Mouse (Mus musculus): ENCODE data around the gene Fat1.

DNA sequence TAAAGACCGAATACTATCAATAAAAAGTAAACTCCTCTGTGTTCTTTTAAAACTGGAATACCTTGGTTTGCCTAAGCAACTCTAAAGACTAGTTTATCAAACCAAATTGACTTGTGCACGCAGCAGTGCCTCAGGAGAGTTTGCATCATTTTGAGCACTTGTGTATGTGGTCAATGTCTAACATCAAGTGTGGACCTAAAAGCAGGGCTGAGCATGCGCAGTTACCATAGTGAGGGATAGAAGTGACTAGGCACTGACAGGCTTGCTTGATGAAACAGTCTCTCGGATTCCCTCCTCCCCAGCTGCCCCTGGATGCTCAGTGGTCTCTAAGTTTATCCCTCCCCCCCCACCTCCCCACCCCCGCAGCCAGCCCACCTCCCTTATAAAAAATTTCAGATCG is 1.8 kb upstream of the Fat1 start:
- TF ChIP-seq POLR2A (IDR thresholded peaks at IDR 0.05; ENCODE audit: borderline replicate concordance, low read depth, low read length), result no peak
- TF ChIP-seq CTCF (IDR thresholded peaks at IDR 0.05; ENCODE audit: low read depth, low read length), result no peak
